In the genomic region with DNA sequence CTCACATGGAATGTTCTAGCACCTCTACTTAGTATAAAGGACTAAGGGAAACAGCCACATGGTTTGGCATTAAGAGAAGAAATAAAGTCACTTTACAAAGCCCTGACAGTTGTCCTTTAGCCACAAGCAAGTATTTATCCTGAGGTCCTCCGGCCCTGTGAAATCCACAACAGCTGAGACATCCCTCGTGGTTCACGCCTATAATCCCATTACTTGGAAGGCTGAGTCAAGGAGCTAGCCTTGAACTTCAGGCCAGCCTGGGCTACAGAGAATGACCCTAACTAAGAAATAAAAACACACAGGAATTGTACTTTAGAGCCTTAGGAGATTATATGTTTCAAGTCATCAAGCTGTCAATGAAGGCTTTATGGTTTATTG, we compare ENCODE assay signal across 27 mouse cellular contexts.
DNase-seq lines count a peak whose midpoint lies in the region; TF ChIP-seq lines count a peak whose summit lies in the region.
"Had no signal": no experiment of that assay in that cellular context is flagged by ENCODE, and none has a peak within 500 bp of the region (broad histone marks: within the 10 kb centered on the region; RNA-seq: fewer than 3 reads in every experiment).

No protein-coding gene starts in this region.

- TF ChIP-seq EP300 in CH12.LX (IDR thresholded peaks at IDR 0.05; ENCODE audit: low read length) = no peak

- no peak overlapping the region for H3K4me3 ChIP-seq in layer of hippocampus, adult 2 months
- H3K4me3 ChIP-seq in CH12.LX (replicated peaks in 1 of 3; ENCODE audit: low read depth in 2 of 3, low read length in 2 of 3, poor library complexity in 1 of 3) (no peak overlapping the region), macrophage (ENCODE audit: inconsistent target) (no peak overlapping the region)
- no peak overlapping the region for H3K4me3 ChIP-seq in brown adipose tissue, adult 24 weeks (ENCODE audit: insufficient read depth, low read depth, low read length)
- H3K4me3 ChIP-seq: embryonic facial prominence, embryonic 12.5 days; gastrocnemius, adult 2 months; heart, embryonic 15.5 days; hindbrain, embryonic 12.5 days; midbrain, embryonic 12.5 days; neural tube, embryonic 13.5 days; stomach, embryonic 15.5 days had no signal

- H3K79me2 ChIP-seq in CH12.LX (replicated peaks; ENCODE audit: control insufficient read depth, extremely low read depth, insufficient read depth, poor library complexity, severe bottlenecking) (no peaks in the 10 kb centered on the region), macrophage (ENCODE audit: inconsistent target) (no peaks in the 10 kb centered on the region)

- TF ChIP-seq POLR2A in CH12.LX (IDR thresholded peaks at IDR 0.05; ENCODE audit: low read depth, low read length) = no peak

- H3K9me3 ChIP-seq in CH12.LX (replicated peaks; ENCODE audit: low read length) = no peaks in the 10 kb centered on the region
- H3K9me3 ChIP-seq: embryonic facial prominence, embryonic 12.5 days; heart, embryonic 15.5 days; hindbrain, embryonic 12.5 days; megakaryocyte, embryonic 14.5 days; midbrain, embryonic 12.5 days; neural tube, embryonic 13.5 days; stomach, embryonic 15.5 days had no signal

- WGBS in macrophage (ENCODE audit: missing documents) = 90% methylated on average over 3 of the region's 3 CpGs

- in situ Hi-C loops in CH12.LX (cut with MboI; ENCODE audit: low pct_ligation_motif_present, low pct_unique_long_range_greater_than_20kb, low sequenced_read_pairs) = loop anchor here (10.0 kb wide), 1 partner anchor 160 kb away; no protein-coding TSS in a partner anchor

- no peak for TF ChIP-seq CTCF in layer of hippocampus, adult 2 months (conservative IDR thresholded peaks at IDR 0.05)
- TF ChIP-seq CTCF in CH12.LX (conservative IDR thresholded peaks at IDR 0.05 in 1 of 2, IDR thresholded peaks at IDR 0.05 in 1 of 2; ENCODE audit: low read depth in 2 of 2, low read length in 2 of 2) = no peak

- no peaks in the 10 kb centered on the region for H3K27me3 ChIP-seq in CH12.LX (replicated peaks)
- H3K27me3 ChIP-seq: embryonic facial prominence, embryonic 12.5 days; heart, embryonic 15.5 days; hindbrain, embryonic 12.5 days; megakaryocyte, embryonic 14.5 days; midbrain, embryonic 12.5 days; neural tube, embryonic 13.5 days; stomach, embryonic 15.5 days had no signal

- dilution Hi-C loops in CH12.LX (cut with MboI; ENCODE audit: extremely low pct_ligation_motif_present, extremely low pct_unique_long_range_greater_than_20kb, low sequenced_read_pairs) = no loop called here

- peaks cover 44 to 81% of the 10 kb centered on the region in 2 experiments for H3K4me1 ChIP-seq in CH12.LX (ENCODE audit: control insufficient read depth in 1 of 2, insufficient read depth in 2 of 2)
- H3K4me1 ChIP-seq in brown adipose tissue, adult 24 weeks (ENCODE audit: control insufficient read depth, insufficient read depth, insufficient read length, low read length) = no peaks in the 10 kb centered on the region
- H3K4me1 ChIP-seq: hindbrain, embryonic 12.5 days; stomach, embryonic 15.5 days had no signal

- no peak overlapping the region for H3K4me2 ChIP-seq in CH12.LX (ENCODE audit: insufficient read depth, low read depth, poor library complexity, severe bottlenecking)
- H3K4me2 ChIP-seq: embryonic facial prominence, embryonic 12.5 days; heart, embryonic 15.5 days; hindbrain, embryonic 12.5 days; midbrain, embryonic 12.5 days; neural tube, embryonic 13.5 days; stomach, embryonic 15.5 days had no signal

- peak overlapping the region; percentile 39; the same call in 1 of the 2 replicates for H3K27ac ChIP-seq in layer of hippocampus, adult 2 months
- H3K27ac ChIP-seq in CH12.LX (ENCODE audit: insufficient read depth, low read depth) = peak overlapping the region; percentile 100
- peak overlapping the region; percentile 57 for H3K27ac ChIP-seq in brown adipose tissue, adult 24 weeks (replicated peaks; ENCODE audit: low read depth, low read length)
- H3K27ac ChIP-seq in macrophage = peak overlapping the region; percentile 89
- H3K27ac ChIP-seq: embryonic facial prominence, embryonic 12.5 days; gastrocnemius, adult 2 months; heart, embryonic 15.5 days; hindbrain, embryonic 12.5 days; hindbrain, postnatal 0 days; kidney, postnatal 0 days; liver, embryonic 14.5 days; midbrain, embryonic 12.5 days; neural tube, embryonic 13.5 days; stomach, embryonic 15.5 days had no signal

- DNase-seq in layer of hippocampus, adult 2 months (ENCODE audit: low spot score in 2 of 2) = no peak
- DNase-seq in layer of hippocampus, postnatal 36 days = no peak
- no peak for DNase-seq in CH12.LX (ENCODE audit: extremely low read depth)
- no peak for DNase-seq in B cell, adult 2 months
- no peak for DNase-seq in frontal cortex, postnatal 14 days (ENCODE audit: low spot score in 2 of 2)
- DNase-seq: adrenal gland, adult 2 months; adrenal gland, postnatal 36 days; cerebellum, adult 11-12 months; cerebellum, adult 9-11 months; embryo, embryonic 11 days; gastrocnemius, adult 2 months; heart, postnatal 36 days; kidney, adult 8-10 months; kidney, postnatal 4 days; right cerebral cortex, postnatal 4 days had no signal

- no peak for TF ChIP-seq RAD21 in CH12.LX (IDR thresholded peaks at IDR 0.05; ENCODE audit: low read depth, low read length)

- H3K9ac ChIP-seq in CH12.LX (ENCODE audit: insufficient read depth, low read depth) = peak overlapping the region; percentile 50; the same call in 1 of the 2 replicates
- H3K9ac ChIP-seq: embryonic facial prominence, embryonic 12.5 days; heart, embryonic 15.5 days; hindbrain, embryonic 12.5 days; liver, embryonic 14.5 days; midbrain, embryonic 12.5 days; neural tube, embryonic 13.5 days; stomach, embryonic 15.5 days had no signal

- H3K36me3 ChIP-seq in CH12.LX (replicated peaks in 1 of 2; ENCODE audit: control insufficient read depth in 1 of 2, insufficient read depth in 1 of 2, low read length in 1 of 2) (no peaks in the 10 kb centered on the region), macrophage (ENCODE audit: inconsistent target) (no peaks in the 10 kb centered on the region)
- H3K36me3 ChIP-seq: embryonic facial prominence, embryonic 12.5 days; heart, embryonic 15.5 days; hindbrain, embryonic 12.5 days; midbrain, embryonic 12.5 days; neural tube, embryonic 13.5 days; stomach, embryonic 15.5 days had no signal

TF ChIP-seq in CH12.LX, 34 proteins besides CTCF, POLR2A, EP300 and RAD21:
- TF ChIP-seq MAFK (IDR thresholded peaks at IDR 0.05; ENCODE audit: insufficient replicate concordance, low read length) (no peak), ZKSCAN1 (IDR thresholded peaks at IDR 0.05; ENCODE audit: borderline replicate concordance, low read depth, low read length) (no peak), KAT2A (IDR thresholded peaks at IDR 0.05; ENCODE audit: insufficient replicate concordance, low read length) (no peak), RCOR1 (conservative IDR thresholded peaks at IDR 0.05; ENCODE audit: low read depth, low read length) (no peak), NELFE (IDR thresholded peaks at IDR 0.05; ENCODE audit: low read depth, low read length) (no peak), JUND (conservative IDR thresholded peaks at IDR 0.05; ENCODE audit: low read depth, low read length) (no peak), MEF2A (IDR thresholded peaks at IDR 0.05; ENCODE audit: borderline replicate concordance, low read depth, low read length) (no peak), MYC (IDR thresholded peaks at IDR 0.05; ENCODE audit: low read depth, low read length) (no peak), GABPA (IDR thresholded peaks at IDR 0.05; ENCODE audit: insufficient replicate concordance, low read depth, low read length) (no peak), IRF4 (IDR thresholded peaks at IDR 0.05; ENCODE audit: low read depth, low read length) (no peak), JUN (IDR thresholded peaks at IDR 0.05; ENCODE audit: insufficient read depth, low read depth, low read length) (no peak), HCFC1 (IDR thresholded peaks at IDR 0.05; ENCODE audit: low read depth, low read length) (no peak)

Comparison
In these comparisons a context has a peak if more than half of its experiments do, and no peak if none do; other contexts are left out.
1. H3K27ac ChIP-seq: peak in every context shown above with its lines; median percentile 100 in CH12.LX; 89 in macrophage; 57 in brown adipose tissue, adult 24 weeks; 39 in layer of hippocampus, adult 2 months.